Mouse (Mus musculus): ENCODE measurements at regions not wholly inside any gene's neighbourhood (a gene's known extent, or its start where the extent isn't known, plus 50 kb on each side); places are given as distances from the start of the nearest gene placed in this dataset.

- in situ Hi-C loops (cut with MboI, MseI): no loop called here
These were observed 100.6 kb downstream of the Vmn2r79 start for GRCm38 (mm10) chr7:87096500-87096899.

DNA sequence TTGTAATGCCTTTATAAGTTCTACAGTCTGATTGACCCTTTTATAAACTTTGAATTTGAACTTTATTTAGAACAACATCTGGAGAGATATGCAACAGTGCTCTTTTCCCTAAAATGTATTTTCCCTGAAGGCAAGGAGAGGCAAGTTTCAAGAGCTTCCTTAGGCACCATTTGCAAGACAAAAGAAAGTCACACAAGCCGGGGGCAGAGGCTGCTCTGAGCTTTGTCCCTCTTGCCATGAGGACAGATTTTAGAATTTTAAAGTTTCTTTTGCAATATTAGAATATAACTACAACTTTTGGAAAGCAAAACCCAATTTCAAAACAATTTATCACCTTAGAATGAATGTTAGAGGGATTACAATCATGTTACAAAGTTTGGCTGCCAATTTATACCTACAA lies 103.7 kb downstream of the Vmn2r79 start:
- in situ Hi-C loops (cut with MboI, MseI): loop anchor here in 1 of 2 experiments (25.0 kb wide), 1 partner anchor 2013 kb away; no protein-coding TSS in a partner anchor

DNA sequence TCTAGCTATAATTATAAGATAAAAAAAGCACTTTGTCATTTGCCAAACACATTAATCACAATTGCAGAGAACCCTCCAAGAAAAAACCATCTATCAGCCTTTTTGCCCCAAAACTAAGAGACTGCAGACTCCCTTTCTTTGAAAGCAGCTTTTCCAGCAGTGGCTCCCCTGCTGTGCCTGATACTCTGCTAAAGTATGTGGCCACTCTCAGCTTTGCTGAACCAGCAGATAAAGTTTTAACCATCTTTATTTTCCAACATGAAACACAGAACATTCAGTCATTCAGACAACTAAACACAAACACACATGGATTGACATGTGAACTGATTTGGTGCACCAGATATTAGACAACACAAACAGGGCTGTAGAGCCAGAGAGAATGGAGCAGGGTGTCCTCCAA lies 104.5 kb downstream of the Vmn2r79 start:
- in situ Hi-C loops (cut with MboI, MseI): loop anchor here in 1 of 2 experiments (25.0 kb wide), 1 partner anchor 2012 kb away; no protein-coding TSS in a partner anchor

DNA sequence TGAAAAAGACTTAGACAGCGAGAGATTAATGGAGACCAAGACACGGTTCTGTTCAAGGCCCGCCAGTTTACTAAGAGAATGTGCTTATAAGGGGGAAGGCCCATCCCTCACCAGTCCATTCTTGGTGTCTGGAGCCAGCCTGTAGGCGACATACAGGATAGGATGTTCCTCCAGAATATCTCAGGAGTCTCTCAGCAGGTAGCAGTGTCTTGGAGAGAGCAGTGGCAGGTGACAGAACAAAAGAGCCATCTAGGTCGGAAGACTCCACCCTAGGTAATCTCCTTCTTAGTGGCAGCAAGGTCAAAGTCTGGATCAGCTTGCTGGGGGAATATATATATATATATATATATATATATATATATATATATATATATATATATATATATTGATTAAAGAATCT lies 105.4 kb downstream of the Vmn2r79 start:
- in situ Hi-C loops (cut with MboI, MseI): loop anchor here in 1 of 2 experiments (25.0 kb wide), 1 partner anchor 2011 kb away; no protein-coding TSS in a partner anchor

GRCm38 (mm10) chr7:87110312-87110984 lies 114.5 kb downstream of the Vmn2r79 start:
- in situ Hi-C loops (cut with MboI, MseI): loop anchor here in 1 of 2 experiments (10.0 to 25.0 kb wide), 2 partner anchors 464 to 2002 kb away; no protein-coding TSS in a partner anchor

DNA sequence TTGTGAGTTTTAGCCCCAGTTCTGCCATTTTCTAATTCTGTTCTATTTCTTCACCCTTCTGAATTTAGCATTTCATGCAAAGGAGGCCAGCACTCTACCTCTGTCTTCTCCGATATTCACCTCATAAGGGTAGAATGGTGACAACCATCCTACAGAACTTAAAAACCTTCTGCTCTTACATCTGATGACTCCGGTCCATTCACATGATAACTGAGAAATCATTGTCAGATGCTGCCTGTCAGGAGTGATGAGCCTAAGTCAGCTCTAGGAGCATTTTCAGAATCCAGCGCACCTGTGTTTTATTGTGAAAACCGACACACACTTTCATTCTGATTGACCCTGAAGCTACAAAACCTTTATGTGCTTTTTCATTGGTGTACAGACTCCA lies 115.1 kb downstream of the Vmn2r79 start:
- in situ Hi-C loops (cut with MboI, MseI): loop anchor here in 1 of 2 experiments (10.0 to 25.0 kb wide), 2 partner anchors 464 to 2001 kb away; no protein-coding TSS in a partner anchor

- in situ Hi-C loops (cut with MboI, MseI): loop anchor here in 1 of 2 experiments (10.0 to 25.0 kb wide), 2 partner anchors 461 to 1999 kb away; no protein-coding TSS in a partner anchor
These were observed 117.7 kb downstream of the Vmn2r79 start for GRCm38 (mm10) chr7:87113654-87114053.

DNA sequence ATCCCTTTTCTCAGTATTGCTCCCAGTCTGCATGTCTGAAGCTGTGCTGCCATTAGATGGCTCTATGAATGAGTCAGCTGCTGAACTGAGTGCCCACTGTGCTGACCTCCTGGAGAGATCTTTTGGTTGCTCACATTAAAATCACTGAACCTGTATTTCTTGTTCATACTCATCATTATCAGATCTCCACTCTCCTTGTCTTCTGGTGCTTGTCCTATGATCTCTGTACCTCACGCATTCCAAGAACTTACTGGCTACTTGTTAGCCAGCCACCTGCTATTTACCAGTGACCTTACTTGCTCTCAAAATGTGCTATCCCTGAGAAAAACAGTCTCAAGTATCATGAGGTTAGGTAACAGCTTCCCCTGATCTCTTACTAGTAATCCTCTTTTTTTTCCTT lies 123.4 kb upstream of the Nox4 start:
- in situ Hi-C loops (cut with MboI, MseI): loop anchor here in 1 of 2 experiments (25.0 kb wide), 1 partner anchor 1990 kb away; no protein-coding TSS in a partner anchor

GRCm38 (mm10) chr7:87145896-87146295 lies 100.0 kb upstream of the Nox4 start:
- in situ Hi-C loops (cut with MboI, MseI): no loop called here

GRCm38 (mm10) chr7:87147703-87148102 lies 98.2 kb upstream of the Nox4 start:
- in situ Hi-C loops (cut with MboI, MseI): no loop called here

GRCm38 (mm10) chr7:87148681-87149080 lies 97.2 kb upstream of the Nox4 start:
- in situ Hi-C loops (cut with MboI, MseI): no loop called here

- in situ Hi-C loops (cut with MboI, MseI): no loop called here
These were observed 94.9 kb upstream of the Nox4 start for GRCm38 (mm10) chr7:87150991-87151390.

DNA sequence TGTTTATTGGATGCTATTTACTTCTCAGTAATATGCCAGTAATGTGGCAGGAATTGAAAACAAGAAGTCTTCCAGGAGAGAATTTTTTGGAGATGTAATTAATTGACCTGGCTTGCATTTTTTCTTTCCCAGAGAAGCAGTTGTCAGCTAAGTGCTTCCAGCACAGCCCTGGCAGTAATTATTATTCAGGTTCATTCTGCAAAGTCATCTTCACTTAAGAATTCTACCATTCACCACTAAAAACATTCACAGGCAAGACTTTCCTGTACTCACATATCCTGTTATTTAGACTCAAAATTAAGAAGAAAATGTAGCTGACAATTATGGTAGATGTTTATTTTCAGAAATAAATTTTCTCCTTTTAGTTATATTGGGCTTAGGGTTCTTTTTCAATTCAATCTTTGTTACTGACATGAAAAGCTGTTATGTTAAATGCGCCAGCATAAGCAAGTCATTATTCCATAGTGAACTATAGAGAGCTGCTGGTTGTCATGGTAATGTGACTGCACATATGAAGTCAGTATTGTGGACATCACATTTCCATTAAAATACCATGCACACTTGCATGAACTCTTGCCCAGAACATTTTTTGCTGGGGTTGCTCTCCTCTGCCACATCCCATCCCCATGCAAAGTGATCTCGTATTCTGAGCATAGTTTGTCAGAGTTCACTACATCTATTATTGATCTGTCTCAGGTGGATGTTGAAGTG lies 59.3 kb upstream of the Nox4 start:
- in situ Hi-C loops (cut with MboI, MseI): no loop called here

- in situ Hi-C loops (cut with MboI, MseI): no loop called here
These were observed 50.2 kb upstream of the Nox4 start for GRCm38 (mm10) chr7:87195647-87196046.
